In the genomic region with DNA sequence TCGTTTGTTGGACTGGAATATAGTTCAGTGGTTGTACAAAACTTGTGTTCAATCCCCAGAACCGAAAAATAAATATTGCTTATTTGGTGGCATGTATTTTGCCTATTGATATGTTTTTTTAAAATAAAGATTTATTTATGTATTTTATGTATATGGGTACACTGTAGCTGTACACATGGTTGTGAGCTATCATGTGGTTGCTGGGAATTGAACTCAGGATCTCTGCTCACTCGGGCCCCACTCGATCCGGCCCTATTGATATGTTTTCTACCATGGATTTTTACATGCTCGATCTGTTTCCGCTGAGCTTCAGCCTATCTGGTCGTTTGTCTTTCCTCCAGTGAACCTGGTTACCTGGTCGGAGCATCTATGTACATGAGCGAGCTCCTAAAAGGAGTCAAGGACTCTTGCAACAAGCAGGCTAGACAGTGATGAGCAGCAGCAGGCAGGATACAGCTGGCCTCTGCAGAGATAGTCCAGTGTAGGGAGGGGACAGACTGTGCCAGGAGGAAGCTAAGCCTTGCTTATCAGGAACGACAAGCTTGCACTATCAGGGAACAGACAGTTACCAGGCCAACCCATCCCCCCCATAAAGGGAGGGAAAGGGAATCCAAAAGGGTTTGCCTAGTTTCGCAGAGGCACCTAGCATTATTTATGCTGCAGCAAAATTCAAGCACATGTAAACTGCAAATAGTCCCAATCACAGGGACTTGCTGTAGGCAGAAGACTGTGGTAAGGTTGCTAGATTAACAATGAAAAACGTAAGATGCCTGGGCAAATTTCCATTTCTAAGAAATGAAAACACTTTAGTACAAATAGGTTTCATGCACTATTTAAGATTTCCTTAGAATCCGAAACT, we compare ENCODE assay signal across 11 mouse cellular contexts. TPM values are rescaled to one million over a fixed set of nuclear protein-coding genes. Genes with fewer than 3 reads are reported as not detected.
DNase-seq lines count a peak whose midpoint lies in the region; ATAC-seq and TF ChIP-seq lines count a peak whose summit lies in the region.
"Had no signal": no experiment of that assay in that cellular context is flagged by ENCODE, and none has a peak within 500 bp of the region (broad histone marks: within the 10 kb centered on the region; RNA-seq: fewer than 3 reads in every experiment).

No protein-coding gene starts in this region.

- no peak for TF ChIP-seq POLR2A in thymus, adult 2 months (IDR thresholded peaks at IDR 0.05; ENCODE audit: control insufficient read depth, extremely low read depth, insufficient read depth, low read length, poor library complexity)

- H3K27me3 ChIP-seq in midbrain, embryonic 15.5 days (replicated peaks): no peaks in the 10 kb centered on the region
- no peaks in the 10 kb centered on the region for H3K27me3 ChIP-seq in midbrain, embryonic 14.5 days (ENCODE audit: control insufficient read depth, insufficient read depth, low read length)
- H3K27me3 ChIP-seq in liver, embryonic 16.5 days (ENCODE audit: control insufficient read depth, insufficient read depth, low read depth, low read length): no peaks in the 10 kb centered on the region
- no peaks in the 10 kb centered on the region for H3K27me3 ChIP-seq in stomach, embryonic 16.5 days (ENCODE audit: control insufficient read depth, insufficient read depth, low read length)
- H3K27me3 ChIP-seq in forebrain, embryonic 12.5 days: no peaks in the 10 kb centered on the region
- H3K27me3 ChIP-seq in thymus, adult 2 months (ENCODE audit: control insufficient read depth, insufficient read depth, low read length): no peaks in the 10 kb centered on the region
- H3K27me3 ChIP-seq: embryonic facial prominence, embryonic 12.5 days had no signal

- DNase-seq in midbrain, embryonic 14.5 days: no peak
- DNase-seq in embryo, embryonic 11.5 days (ENCODE audit: low read depth, low spot score): peak; percentile 16
- DNase-seq in thymus, adult 2 months: no peak

- H3K9me3 ChIP-seq in midbrain, embryonic 15.5 days: no peaks in the 10 kb centered on the region
- H3K9me3 ChIP-seq in midbrain, embryonic 14.5 days (ENCODE audit: control insufficient read depth, low read length): no peaks in the 10 kb centered on the region
- H3K9me3 ChIP-seq in liver, embryonic 16.5 days (replicated peaks; ENCODE audit: control insufficient read depth, low read length): no peaks in the 10 kb centered on the region
- H3K9me3 ChIP-seq in stomach, embryonic 16.5 days (replicated peaks; ENCODE audit: control insufficient read depth, low read length): no peaks in the 10 kb centered on the region
- no peaks in the 10 kb centered on the region for H3K9me3 ChIP-seq in forebrain, embryonic 12.5 days
- H3K9me3 ChIP-seq: embryonic facial prominence, embryonic 12.5 days had no signal

- 76% methylated on average over 14 of the region's 14 CpGs for WGBS in midbrain, embryonic 15.5 days
- WGBS in midbrain, embryonic 14.5 days: 79% methylated on average over 14 of the region's 14 CpGs
- WGBS in liver, embryonic 16.5 days (ENCODE audit: insufficient replicate concordance): 21% methylated on average over 14 of the region's 14 CpGs
- WGBS in stomach, embryonic 16.5 days: 62% methylated on average over 14 of the region's 14 CpGs
- WGBS in forebrain, embryonic 12.5 days: 80% methylated on average over 14 of the region's 14 CpGs
- WGBS in thymus, adult 2 months: 80% methylated on average over 14 of the region's 14 CpGs

- no peak for TF ChIP-seq CTCF in thymus, adult 2 months (IDR thresholded peaks at IDR 0.05; ENCODE audit: borderline replicate concordance, control insufficient read depth, extremely low read depth, insufficient read depth, low read length, poor library complexity)

- H3K4me2 ChIP-seq in midbrain, embryonic 15.5 days: no peak overlapping the region
- H3K4me2 ChIP-seq in midbrain, embryonic 14.5 days (ENCODE audit: low read length): no peak overlapping the region
- H3K4me2 ChIP-seq in liver, embryonic 16.5 days (ENCODE audit: low read depth, low read length): peak overlapping the region; percentile 62
- no peak overlapping the region for H3K4me2 ChIP-seq in stomach, embryonic 16.5 days (ENCODE audit: low read depth, low read length)
- H3K4me2 ChIP-seq in forebrain, embryonic 12.5 days: no peak overlapping the region
- H3K4me2 ChIP-seq: embryonic facial prominence, embryonic 12.5 days had no signal

- no peaks in the 10 kb centered on the region for H3K4me1 ChIP-seq in midbrain, embryonic 15.5 days
- no peaks in the 10 kb centered on the region; the same call in 1 of the 2 replicates for H3K4me1 ChIP-seq in midbrain, embryonic 14.5 days (ENCODE audit: control insufficient read depth, insufficient read depth, low read length)
- peaks cover 41% of the 10 kb centered on the region for H3K4me1 ChIP-seq in liver, embryonic 16.5 days (ENCODE audit: control insufficient read depth, low read depth, low read length)
- no peaks in the 10 kb centered on the region for H3K4me1 ChIP-seq in stomach, embryonic 16.5 days (ENCODE audit: control insufficient read depth, insufficient read depth, low read length)
- H3K4me1 ChIP-seq in forebrain, embryonic 12.5 days: peaks cover 10% of the 10 kb centered on the region; the same call in 1 of the 2 replicates
- no peaks in the 10 kb centered on the region for H3K4me1 ChIP-seq in thymus, adult 2 months (replicated peaks; ENCODE audit: control insufficient read depth, insufficient read depth, low read length)

- 0 out of 2 replicates have a peak, but pooled peaks have one; percentile 42 for ATAC-seq in midbrain, embryonic 15.5 days (replicated peaks)
- no peak for ATAC-seq in midbrain, embryonic 14.5 days (ENCODE audit: low FRiP score, low TSS enrichment)
- ATAC-seq in liver, embryonic 16.5 days (ENCODE audit: low read depth): peak; percentile 100
- peak; percentile 75 for ATAC-seq in stomach, embryonic 16.5 days (ENCODE audit: insufficient read depth, low FRiP score)
- no peak for ATAC-seq in forebrain, embryonic 12.5 days (ENCODE audit: low FRiP score)
- ATAC-seq in activated CD4-positive, CD25-positive, alpha-beta regulatory T cell, adult 4 months: no peak
- ATAC-seq: Patski had no signal

- no peak overlapping the region for H3K27ac ChIP-seq in midbrain, embryonic 15.5 days
- H3K27ac ChIP-seq in midbrain, embryonic 14.5 days (replicated peaks; ENCODE audit: low read depth, low read length): no peak overlapping the region
- H3K27ac ChIP-seq in liver, embryonic 16.5 days (ENCODE audit: low read length): peak overlapping the region; percentile 94
- H3K27ac ChIP-seq in stomach, embryonic 16.5 days (ENCODE audit: low read length): no peak overlapping the region
- H3K27ac ChIP-seq in forebrain, embryonic 12.5 days: no peak overlapping the region
- no peak overlapping the region for H3K27ac ChIP-seq in thymus, adult 2 months (ENCODE audit: control insufficient read depth, insufficient read depth, low read length)
- H3K27ac ChIP-seq: embryonic facial prominence, embryonic 12.5 days; macrophage had no signal

- H3K36me3 ChIP-seq in midbrain, embryonic 15.5 days (replicated peaks): no peaks in the 10 kb centered on the region
- H3K36me3 ChIP-seq in midbrain, embryonic 14.5 days (ENCODE audit: control insufficient read depth, insufficient read depth, low read length): no peaks in the 10 kb centered on the region
- H3K36me3 ChIP-seq in liver, embryonic 16.5 days (ENCODE audit: control insufficient read depth, insufficient read depth): no peaks in the 10 kb centered on the region
- no peaks in the 10 kb centered on the region for H3K36me3 ChIP-seq in stomach, embryonic 16.5 days (ENCODE audit: control insufficient read depth, insufficient read depth, low read length)
- H3K36me3 ChIP-seq in forebrain, embryonic 12.5 days (replicated peaks): no peaks in the 10 kb centered on the region
- no peaks in the 10 kb centered on the region for H3K36me3 ChIP-seq in thymus, adult 2 months (ENCODE audit: control insufficient read depth, insufficient read depth, low read length)
- H3K36me3 ChIP-seq: embryonic facial prominence, embryonic 12.5 days had no signal

- H3K9ac ChIP-seq in midbrain, embryonic 15.5 days: no peak overlapping the region
- H3K9ac ChIP-seq in midbrain, embryonic 14.5 days (replicated peaks; ENCODE audit: low read length): no peak overlapping the region
- H3K9ac ChIP-seq in liver, embryonic 16.5 days (ENCODE audit: low read depth, low read length): peak overlapping the region; percentile 23
- H3K9ac ChIP-seq in stomach, embryonic 16.5 days (ENCODE audit: low read length): no peak overlapping the region
- no peak overlapping the region for H3K9ac ChIP-seq in forebrain, embryonic 12.5 days
- H3K9ac ChIP-seq: embryonic facial prominence, embryonic 12.5 days had no signal

- no peak overlapping the region for H3K4me3 ChIP-seq in midbrain, embryonic 15.5 days
- H3K4me3 ChIP-seq in midbrain, embryonic 14.5 days (replicated peaks; ENCODE audit: low read depth, low read length): no peak overlapping the region
- H3K4me3 ChIP-seq in liver, embryonic 16.5 days (ENCODE audit: low read depth, low read length): peak overlapping the region; percentile 40
- no peak overlapping the region for H3K4me3 ChIP-seq in stomach, embryonic 16.5 days (replicated peaks; ENCODE audit: low read length)
- H3K4me3 ChIP-seq in forebrain, embryonic 12.5 days (replicated peaks): no peak overlapping the region
- no peak overlapping the region for H3K4me3 ChIP-seq in thymus, adult 2 months (ENCODE audit: control insufficient read depth, insufficient read depth, low read length)
- H3K4me3 ChIP-seq: embryonic facial prominence, embryonic 12.5 days had no signal

RNA-seq across cellular contexts. Expression of gene Rap1a, which starts 7.3 kb away (rescaled TPM):
- polyA plus RNA-seq in midbrain, embryonic 15.5 days (2015; fragmentation: Nextera tagmentation; extraction: Ambion mirVana): 63.4 and 68.6 TPM in 2 replicates
- polyA plus RNA-seq in midbrain, embryonic 14.5 days (2014; fragmentation: Nextera tagmentation; extraction: Ambion mirVana): 59.9 and 79.4 TPM in 2 replicates
- polyA plus RNA-seq in liver, embryonic 16.5 days (2015; fragmentation: Nextera tagmentation; extraction: Ambion mirVana): 98.9 and 102 TPM in 2 replicates
- polyA plus RNA-seq in stomach, embryonic 16.5 days (2015; fragmentation: Nextera tagmentation; extraction: Ambion mirVana): 127 and 148 TPM in 2 replicates
- 71.0 and 81.6 TPM in 2 replicates for polyA plus RNA-seq in forebrain, embryonic 12.5 days (2016; fragmentation: Nextera tagmentation; extraction: Ambion mirVana)
- polyA plus RNA-seq in activated CD4-positive, CD25-positive, alpha-beta regulatory T cell, adult 4 months (2017; shearing (Covaris generic)): 100 to 1,000 TPM; 168 to 210 TPM
- polyA plus RNA-seq in thymus, adult 2 months (2012; rRNA removed): 11.8 and 14.4 TPM in 2 replicates

Comparison
In these comparisons a context has a peak if more than half of its experiments do, and no peak if none do; other contexts are left out.
1. ATAC-seq: peak in midbrain, embryonic 15.5 days (single experiment), liver, embryonic 16.5 days (single experiment) and stomach, embryonic 16.5 days (single experiment); none in midbrain, embryonic 14.5 days (single experiment), forebrain, embryonic 12.5 days (single experiment) and activated CD4-positive, CD25-positive, alpha-beta regulatory T cell, adult 4 months (single experiment).